Mouse (Mus musculus) bone marrow macrophage, adult 2 months (primary cell): ENCODE measurements around the gene Fsd1. TPM values are rescaled to one million over a fixed set of nuclear protein-coding genes. Genes with fewer than 3 reads are reported as not detected.

Experiments used
- H3K27ac ChIP-seq: 2 replicates; pipeline ENCODE4 v1.5.1; 2012; ENCODE audit warnings: low read depth, low read length; ENCODE audit not compliant: insufficient read depth
- H3K4me1 ChIP-seq: 2 replicates; pipeline ENCODE4 v1.6.1; 2012; ENCODE audit warnings: low read length; ENCODE audit not compliant: control insufficient read depth, insufficient read depth
- H3K4me3 ChIP-seq: 2 replicates; pipeline ENCODE4 v1.5.1; 2012; ENCODE audit warnings: mild to moderate bottlenecking, low read length, moderate library complexity; ENCODE audit not compliant: insufficient read depth
- CTCF ChIP-seq: IDR thresholded peaks from 2 replicates; pipeline ENCODE4 v1.5.1; 2012; ENCODE audit warnings: low read depth, mild to moderate bottlenecking, low read length, moderate library complexity
- POLR2A ChIP-seq: IDR thresholded peaks from 2 replicates; pipeline ENCODE4 v1.6.1; 2012; ENCODE audit warnings: mild to moderate bottlenecking, low read depth, low read length, borderline replicate concordance
- polyA plus RNA-seq: library from polyadenylated mRNA; stranded (reverse); fragments of >200 nt; gene quantifications from 2 replicates; pipeline ENCODE4 v1.2.4, GENCODE M21; 2012; ENCODE audit not compliant: missing spikeins, insufficient read depth, insufficient read length

Fsd1 gene
- polyA plus RNA-seq, 1 experiment, result not detected

- no peak for TF ChIP-seq POLR2A
- TF ChIP-seq CTCF, result no peak
- no peak overlapping the region for H3K4me3 ChIP-seq
- H3K27ac ChIP-seq, result no peak overlapping the region
- peaks cover 29% of the 10 kb centered on the region for H3K4me1 ChIP-seq
These were observed 24.7 kb upstream of the Fsd1 start for GRCm38 (mm10) chr17:55961631-55962030.

GRCm38 (mm10) chr17:55963171-55963570 lies 23.1 kb upstream of the Fsd1 start:
- H3K4me1 ChIP-seq, result peaks cover 26% of the 10 kb centered on the region
- no peak for TF ChIP-seq CTCF
- TF ChIP-seq POLR2A, result no peak
- H3K4me3 ChIP-seq, result peak overlapping the region; percentile 35
- H3K27ac ChIP-seq, result peak overlapping the region; percentile 69

- H3K4me1 ChIP-seq, result peaks cover 26% of the 10 kb centered on the region
- H3K27ac ChIP-seq, result no peak overlapping the region
- H3K4me3 ChIP-seq, result no peak overlapping the region
- TF ChIP-seq CTCF (no peak), POLR2A (no peak)
These were observed 21.8 kb upstream of the Fsd1 start for GRCm38 (mm10) chr17:55964496-55964895.

- no peak overlapping the region for H3K27ac ChIP-seq
- no peak overlapping the region for H3K4me3 ChIP-seq
- peaks cover 23% of the 10 kb centered on the region for H3K4me1 ChIP-seq
- no peak for TF ChIP-seq CTCF
- no peak for TF ChIP-seq POLR2A
These were observed 21.3 kb upstream of the Fsd1 start for GRCm38 (mm10) chr17:55964996-55965395.

- H3K4me3 ChIP-seq, result no peak overlapping the region
- peaks cover 6% of the 10 kb centered on the region for H3K4me1 ChIP-seq
- H3K27ac ChIP-seq, result no peak overlapping the region
- TF ChIP-seq CTCF (no peak), POLR2A (no peak)
These were observed 19.1 kb upstream of the Fsd1 start for GRCm38 (mm10) chr17:55967186-55967585.

GRCm38 (mm10) chr17:55968210-55968609 lies 18.1 kb upstream of the Fsd1 start:
- Histone ChIP-seq H3K27ac (no peak overlapping the region), H3K4me3 (no peak overlapping the region), H3K4me1 (no peaks in the 10 kb centered on the region)
- TF ChIP-seq POLR2A (no peak), CTCF (no peak)

- TF ChIP-seq POLR2A (no peak), CTCF (no peak)
- Histone ChIP-seq H3K27ac (no peak overlapping the region), H3K4me1 (no peaks in the 10 kb centered on the region), H3K4me3 (no peak overlapping the region)
These were observed 16.7 kb upstream of the Fsd1 start for GRCm38 (mm10) chr17:55969560-55969959.

GRCm38 (mm10) chr17:55969966-55970891 lies 16.1 kb upstream of the Fsd1 start, which contains the start of gene Shd:
Gene Shd, plus strand, starts transcription at chr17:55970467.
- TF ChIP-seq CTCF (no peak), POLR2A (no peak)
- H3K27ac ChIP-seq, result no peak within 1 kb of the TSS
- no peaks in the 10 kb centered on the region for H3K4me1 ChIP-seq
- H3K4me3 ChIP-seq, result peak within 1 kb of the TSS; percentile 29

- Histone ChIP-seq H3K4me1 (no peaks in the 10 kb centered on the region), H3K4me3 (no peak overlapping the region), H3K27ac (no peak overlapping the region)
- TF ChIP-seq POLR2A (no peak), CTCF (no peak)
These were observed 14.9 kb upstream of the Fsd1 start for GRCm38 (mm10) chr17:55971453-55971852.

- H3K27ac ChIP-seq, result no peak overlapping the region
These were observed 9.9 kb upstream of the Fsd1 start for GRCm38 (mm10) chr17:55976255-55976862.

More at GRCm38 (mm10) chr17:55976255-55976862, 9.9 kb upstream of the Fsd1 start:
- TF ChIP-seq POLR2A, result no peak
- TF ChIP-seq CTCF, result peak; percentile 82
- H3K4me3 ChIP-seq, result no peak overlapping the region
- H3K4me1 ChIP-seq, result no peaks in the 10 kb centered on the region; the same call in 1 of the 2 replicates
